Comparison of ENCODE assay signal across 19 mouse cellular contexts in the genomic region with DNA sequence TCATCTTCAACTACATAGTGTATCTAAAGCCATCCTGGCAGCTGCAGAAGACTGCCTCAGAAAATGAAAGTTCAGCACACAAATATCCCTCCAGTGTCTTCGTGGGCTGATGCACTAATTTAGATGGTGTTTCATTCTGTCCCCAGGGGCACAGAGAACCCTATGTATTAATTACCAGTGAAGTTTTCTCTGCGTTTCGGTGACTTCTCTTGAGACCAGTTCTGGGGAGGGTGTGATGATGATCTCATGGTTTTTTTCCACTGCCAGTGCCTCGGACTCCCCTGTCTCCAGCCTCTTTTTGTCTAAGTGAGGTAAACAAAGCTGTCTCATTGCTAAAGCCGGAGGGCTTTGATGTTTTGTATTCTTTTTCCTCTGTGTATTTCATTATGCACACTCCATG. TPM values are rescaled to one million over a fixed set of nuclear protein-coding genes. Genes with fewer than 3 reads are reported as not detected.
DNase-seq lines count a peak whose midpoint lies in the region; ATAC-seq and TF ChIP-seq lines count a peak whose summit lies in the region.
"Had no signal": no experiment of that assay in that cellular context is flagged by ENCODE, and none has a peak within 500 bp of the region (broad histone marks: within the 10 kb centered on the region; RNA-seq: fewer than 3 reads in every experiment).

No protein-coding gene starts in this region.

- H3K27me3 ChIP-seq in CH12.LX (replicated peaks): no peaks in the 10 kb centered on the region
- H3K27me3 ChIP-seq: forebrain, embryonic 13.5 days; heart, embryonic 15.5 days; hindbrain, embryonic 13.5 days had no signal

- TF ChIP-seq POLR2A in CH12.LX (IDR thresholded peaks at IDR 0.05; ENCODE audit: low read depth, low read length): no peak

- H3K4me3 ChIP-seq in CH12.LX (replicated peaks in 1 of 3; ENCODE audit: low read depth in 2 of 3, low read length in 2 of 3, poor library complexity in 1 of 3): no peak overlapping the region
- H3K4me3 ChIP-seq: forebrain, embryonic 13.5 days; heart, adult 2 months; heart, embryonic 15.5 days; hindbrain, embryonic 13.5 days had no signal

- peaks cover 3 to 30% of the 10 kb centered on the region in 2 experiments for H3K36me3 ChIP-seq in CH12.LX (replicated peaks in 1 of 2; ENCODE audit: control insufficient read depth in 1 of 2, insufficient read depth in 1 of 2, low read length in 1 of 2)

- H3K4me1 ChIP-seq in CH12.LX (ENCODE audit: control insufficient read depth in 1 of 2, insufficient read depth in 2 of 2): peaks cover 0 to 24% of the 10 kb centered on the region in 2 experiments; a peak in 2 of 4 replicates
- H3K4me1 ChIP-seq: forebrain, embryonic 13.5 days had no signal

- no peak for TF ChIP-seq RAD21 in CH12.LX (IDR thresholded peaks at IDR 0.05; ENCODE audit: low read depth, low read length)

- dilution Hi-C loops in CH12.LX (cut with MboI; ENCODE audit: extremely low pct_ligation_motif_present, extremely low pct_unique_long_range_greater_than_20kb, low sequenced_read_pairs): no loop called here

- H3K9me3 ChIP-seq in CH12.LX (replicated peaks; ENCODE audit: low read length): peaks cover 2% of the 10 kb centered on the region
- H3K9me3 ChIP-seq: forebrain, embryonic 13.5 days; heart, embryonic 15.5 days; hindbrain, embryonic 13.5 days had no signal

- no peak overlapping the region for H3K9ac ChIP-seq in CH12.LX (ENCODE audit: insufficient read depth, low read depth)
- H3K9ac ChIP-seq: forebrain, embryonic 13.5 days; heart, embryonic 15.5 days; hindbrain, embryonic 13.5 days had no signal

- no peaks in the 10 kb centered on the region for H3K79me2 ChIP-seq in CH12.LX (replicated peaks; ENCODE audit: control insufficient read depth, extremely low read depth, insufficient read depth, poor library complexity, severe bottlenecking)

- no peak for TF ChIP-seq EP300 in CH12.LX (IDR thresholded peaks at IDR 0.05; ENCODE audit: low read length)

- peak overlapping the region; percentile 62; the same call in 1 of the 2 replicates for H3K4me2 ChIP-seq in CH12.LX (ENCODE audit: insufficient read depth, low read depth, poor library complexity, severe bottlenecking)
- H3K4me2 ChIP-seq: forebrain, embryonic 13.5 days; heart, embryonic 11.5 days; heart, embryonic 15.5 days; hindbrain, embryonic 13.5 days had no signal

- ATAC-seq in frontal cortex, adult (ENCODE audit: low TSS enrichment): peak; percentile 31; the same call in 1 of the 2 replicates
- ATAC-seq: forebrain, embryonic 13.5 days; hindbrain, postnatal 0 days had no signal

- DNase-seq in adrenal gland, postnatal 14 days: peak; percentile 16
- DNase-seq in adrenal gland, adult 18-20 months (ENCODE audit: low spot score in 2 of 2): no peak
- no peak for DNase-seq in frontal cortex, postnatal 14 days (ENCODE audit: low spot score in 2 of 2)
- peak; percentile 74 for DNase-seq in CH12.LX (ENCODE audit: extremely low read depth)
- peak; percentile 59 for DNase-seq in brain, adult 2 months (ENCODE audit: low read depth, low spot score)
- no peak for DNase-seq in gastrocnemius, postnatal 10 days
- DNase-seq: cerebellum, adult 2 months; cerebellum, postnatal 10 days; gastrocnemius, postnatal 14 days; heart, adult 2 months; heart, postnatal 14 days; kidney, adult 11 months; kidney, adult 9 months had no signal

- H3K27ac ChIP-seq in CH12.LX (ENCODE audit: insufficient read depth, low read depth): no peak overlapping the region
- H3K27ac ChIP-seq: forebrain, embryonic 13.5 days; heart, adult 2 months; heart, embryonic 15.5 days; hindbrain, embryonic 13.5 days; hindbrain, postnatal 0 days had no signal

- no peak for TF ChIP-seq CTCF in CH12.LX (conservative IDR thresholded peaks at IDR 0.05 in 1 of 2, IDR thresholded peaks at IDR 0.05 in 1 of 2; ENCODE audit: low read depth in 2 of 2, low read length in 2 of 2)

- in situ Hi-C loops in CH12.LX (cut with MboI; ENCODE audit: low pct_ligation_motif_present, low pct_unique_long_range_greater_than_20kb, low sequenced_read_pairs): loop anchor here (25.0 kb wide), 2 partner anchors 337 to 487 kb away; no protein-coding TSS in a partner anchor

TF ChIP-seq in CH12.LX, 34 proteins besides CTCF, POLR2A, EP300 and RAD21:
- TF ChIP-seq JUN (IDR thresholded peaks at IDR 0.05; ENCODE audit: insufficient read depth, low read depth, low read length) (peak; percentile 60; the same call in 1 of the 2 replicates), MYC (IDR thresholded peaks at IDR 0.05; ENCODE audit: low read depth, low read length) (no peak), E2F4 (IDR thresholded peaks at IDR 0.05; ENCODE audit: insufficient replicate concordance, low read depth, low read length) (no peak), JUND (conservative IDR thresholded peaks at IDR 0.05; ENCODE audit: low read depth, low read length) (peak; percentile 70), ZC3H11A (IDR thresholded peaks at IDR 0.05; ENCODE audit: low read depth, low read length) (no peak), BHLHE40 (IDR thresholded peaks at IDR 0.05; ENCODE audit: low read depth, low read length) (0 out of 2 replicates have a peak, but pooled peaks have one; percentile 4)

RNA-seq across cellular contexts. Expression of a gene that starts 12.6 kb away (rescaled TPM):
- total RNA-seq in adrenal gland, postnatal 14 days (2021): 40.6 and 42.4 TPM in 2 replicates
- 10 to 100 TPM; 34.7 to 44.7 TPM for total RNA-seq in adrenal gland, adult 18-20 months (2021)
- total RNA-seq in CH12.LX (2012; rRNA removed) (30.8 and 36.4 TPM in 2 replicates), CH12.LX (2014; rRNA removed) (133 and 134 TPM in 2 replicates)
- 48.1 and 56.8 TPM in 2 replicates for polyA plus RNA-seq in CH12.LX (2012; ENCODE audit: insufficient read length, low read depth)
- 10 to 100 TPM; 26.7 to 27.9 TPM for total RNA-seq in gastrocnemius, postnatal 10 days (2021)

RNA-seq across cellular contexts. Expression of a gene that starts 14.0 kb away (rescaled TPM):
- 31.3 and 33.0 TPM in 2 replicates for total RNA-seq in adrenal gland, postnatal 14 days (2021)
- 10 to 100 TPM; 30.4 to 43.2 TPM for total RNA-seq in adrenal gland, adult 18-20 months (2021)
- total RNA-seq in CH12.LX (2012; rRNA removed): 52.5 and 53.2 TPM in 2 replicates
- total RNA-seq in CH12.LX (2014; rRNA removed): 73.7 and 91.7 TPM in 2 replicates
- polyA plus RNA-seq in CH12.LX (2012; ENCODE audit: insufficient read length, low read depth): 58.6 and 70.4 TPM in 2 replicates
- 10 to 100 TPM; 23.6 to 24.5 TPM for total RNA-seq in gastrocnemius, postnatal 10 days (2021)

RNA-seq across cellular contexts. Expression of a gene that starts 53.9 kb away (rescaled TPM):
- 136 and 144 TPM in 2 replicates for total RNA-seq in adrenal gland, postnatal 14 days (2021)
- total RNA-seq in adrenal gland, adult 18-20 months (2021): 100 to 1,000 TPM; 118 to 124 TPM
- total RNA-seq in CH12.LX (2012; rRNA removed) (45.8 and 48.0 TPM in 2 replicates), CH12.LX (2014; rRNA removed) (67.1 and 79.3 TPM in 2 replicates)
- polyA plus RNA-seq in CH12.LX (2012; ENCODE audit: insufficient read length, low read depth): 88.8 and 101 TPM in 2 replicates
- 100 to 1,000 TPM; 214 to 229 TPM for total RNA-seq in gastrocnemius, postnatal 10 days (2021)

Comparison
In these comparisons a context has a peak if more than half of its experiments do, and no peak if none do; other contexts are left out.
1. DNase-seq: peak in adrenal gland, postnatal 14 days (single experiment), CH12.LX (single experiment) and brain, adult 2 months (single experiment); none in adrenal gland, adult 18-20 months (0 of 2), frontal cortex, postnatal 14 days (0 of 2) and gastrocnemius, postnatal 10 days (single experiment).